Mouse (Mus musculus): Measurements from ENCODE around the gene Slc22a22. TPM values are rescaled to one million over a fixed set of nuclear protein-coding genes. Genes with fewer than 3 reads are reported as not detected.

The Slc22a22 gene
- polyA plus RNA-seq, 2 experiments: not detected

DNA sequence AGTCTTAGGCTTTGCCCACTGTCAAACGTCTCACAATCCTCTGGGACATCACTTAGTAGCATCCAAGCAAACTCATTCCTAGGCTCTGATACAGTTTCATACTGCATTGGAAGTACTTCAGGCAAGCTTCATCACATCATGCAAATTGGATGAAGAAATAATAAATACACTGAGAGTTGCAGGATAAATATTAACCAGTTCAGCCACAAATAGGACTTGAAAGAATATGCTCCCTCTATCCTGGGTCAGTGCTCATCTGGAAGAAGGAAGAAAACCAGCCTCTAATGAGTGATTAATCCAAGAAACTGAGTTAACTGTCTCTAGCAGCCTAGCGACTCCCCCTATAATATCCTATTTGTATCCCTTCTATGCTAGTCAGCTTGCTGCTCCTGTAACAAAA, 146.1 kb downstream of the Slc22a22 start:
- DNase-seq (ENCODE audit: low read depth in 3 of 3, low spot score in 3 of 3) (no peak), ATAC-seq (ENCODE audit: insufficient read depth) (no peak)
- no peaks in the 10 kb centered on the region for H3K36me3 ChIP-seq (replicated peaks; ENCODE audit: control insufficient read depth, insufficient read depth, low read depth)
- H3K4me3 ChIP-seq (ENCODE audit: insufficient read depth in 1 of 2, low read depth in 2 of 2, low read length in 2 of 2): no peak overlapping the region
- no peaks in the 10 kb centered on the region for H3K9me3 ChIP-seq (ENCODE audit: control insufficient read depth, low read length)
- no peaks in the 10 kb centered on the region for H3K4me1 ChIP-seq (replicated peaks; ENCODE audit: control insufficient read depth in 2 of 2, insufficient read depth in 2 of 2, low read length in 1 of 2)
- H3K4me2 ChIP-seq (ENCODE audit: low read depth): no peak overlapping the region
- TF ChIP-seq EP300 (IDR thresholded peaks at IDR 0.05; ENCODE audit: low read depth) (no peak), CTCF (IDR thresholded peaks at IDR 0.05; ENCODE audit: low read depth) (no peak)
- no peak overlapping the region for H3K27ac ChIP-seq
- no peaks in the 10 kb centered on the region for H3K27me3 ChIP-seq (ENCODE audit: control insufficient read depth, insufficient read depth, low read length)
- 55% methylated on average over 2 of the region's 2 CpGs for WGBS (ENCODE audit: insufficient replicate concordance)
- H3K9ac ChIP-seq (replicated peaks): no peak overlapping the region

DNA sequence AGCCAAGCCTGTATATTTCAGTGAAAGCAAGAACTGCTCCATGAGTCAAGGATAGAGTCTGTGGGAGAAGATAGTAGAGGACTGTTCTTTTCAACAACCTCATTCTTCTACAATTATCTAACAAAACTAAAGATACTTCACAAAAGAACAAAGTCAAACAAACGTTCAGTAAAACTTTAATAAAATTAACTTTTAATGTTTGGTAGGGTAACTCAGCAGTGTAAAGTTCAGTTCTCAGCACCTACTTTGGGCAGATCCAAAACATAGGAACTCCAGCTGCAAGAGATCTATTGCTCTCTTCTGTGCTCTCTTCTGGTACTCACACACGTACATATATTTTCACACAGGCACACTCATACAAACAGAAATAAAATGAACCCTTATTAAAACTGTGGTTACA, 159.4 kb downstream of the Slc22a22 start:
- Histone ChIP-seq H3K4me3 (ENCODE audit: insufficient read depth in 1 of 2, low read depth in 2 of 2, low read length in 2 of 2) (no peak overlapping the region), H3K9ac (replicated peaks) (no peak overlapping the region)
- WGBS (ENCODE audit: insufficient replicate concordance): 60% methylated on average over 2 of the region's 2 CpGs

DNA sequence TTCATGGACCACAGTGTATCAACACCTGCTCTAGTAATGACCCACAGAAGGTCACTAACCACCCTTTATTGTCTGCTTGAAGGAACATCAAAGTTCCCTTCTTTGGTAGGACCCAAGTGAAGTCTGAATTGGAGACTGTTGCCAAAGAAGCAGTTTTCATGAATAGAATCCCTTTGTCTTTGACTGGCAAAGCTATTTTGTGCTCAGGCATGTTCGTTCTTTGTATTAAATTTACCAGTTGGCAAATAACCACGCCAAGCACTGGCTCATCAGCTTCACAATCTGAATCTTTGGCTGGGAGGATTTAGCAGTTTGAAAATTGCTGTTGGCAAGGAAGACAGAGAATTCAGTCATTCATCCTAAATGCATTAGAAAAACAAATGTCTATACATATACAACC, 160.9 kb downstream of the Slc22a22 start:
- DNase-seq (ENCODE audit: low read depth in 3 of 3, low spot score in 3 of 3): no peak
- ATAC-seq (ENCODE audit: insufficient read depth): no peak
- H3K36me3 ChIP-seq (replicated peaks; ENCODE audit: control insufficient read depth, insufficient read depth, low read depth): no peaks in the 10 kb centered on the region
- no peak for TF ChIP-seq EP300 (IDR thresholded peaks at IDR 0.05; ENCODE audit: low read depth)
- TF ChIP-seq CTCF (IDR thresholded peaks at IDR 0.05; ENCODE audit: low read depth): no peak
- H3K4me3 ChIP-seq (ENCODE audit: insufficient read depth in 1 of 2, low read depth in 2 of 2, low read length in 2 of 2): no peak overlapping the region
- H3K9ac ChIP-seq (replicated peaks): no peak overlapping the region
- H3K4me1 ChIP-seq (replicated peaks; ENCODE audit: control insufficient read depth in 2 of 2, insufficient read depth in 2 of 2, low read length in 1 of 2): no peaks in the 10 kb centered on the region
- no peaks in the 10 kb centered on the region for H3K9me3 ChIP-seq (ENCODE audit: control insufficient read depth, low read length)
- no peaks in the 10 kb centered on the region for H3K27me3 ChIP-seq (ENCODE audit: control insufficient read depth, insufficient read depth, low read length)
- H3K27ac ChIP-seq: no peak overlapping the region
- no peak overlapping the region for H3K4me2 ChIP-seq (ENCODE audit: low read depth)
- 59% methylated on average over 2 of the region's 2 CpGs for WGBS (ENCODE audit: insufficient replicate concordance)

More for the DNA sequence above, 159.4 kb downstream of the Slc22a22 start:
- DNase-seq (ENCODE audit: low read depth in 3 of 3, low spot score in 3 of 3): no peak
- TF ChIP-seq EP300 (IDR thresholded peaks at IDR 0.05; ENCODE audit: low read depth) (no peak), CTCF (IDR thresholded peaks at IDR 0.05; ENCODE audit: low read depth) (no peak)
- Histone ChIP-seq H3K9me3 (ENCODE audit: control insufficient read depth, low read length) (no peaks in the 10 kb centered on the region), H3K4me2 (ENCODE audit: low read depth) (no peak overlapping the region), H3K4me1 (replicated peaks; ENCODE audit: control insufficient read depth in 2 of 2, insufficient read depth in 2 of 2, low read length in 1 of 2) (no peaks in the 10 kb centered on the region), H3K27me3 (ENCODE audit: control insufficient read depth, insufficient read depth, low read length) (no peaks in the 10 kb centered on the region), H3K27ac (no peak overlapping the region), H3K36me3 (replicated peaks; ENCODE audit: control insufficient read depth, insufficient read depth, low read depth) (no peaks in the 10 kb centered on the region)
- ATAC-seq (ENCODE audit: insufficient read depth): no peak

DNA sequence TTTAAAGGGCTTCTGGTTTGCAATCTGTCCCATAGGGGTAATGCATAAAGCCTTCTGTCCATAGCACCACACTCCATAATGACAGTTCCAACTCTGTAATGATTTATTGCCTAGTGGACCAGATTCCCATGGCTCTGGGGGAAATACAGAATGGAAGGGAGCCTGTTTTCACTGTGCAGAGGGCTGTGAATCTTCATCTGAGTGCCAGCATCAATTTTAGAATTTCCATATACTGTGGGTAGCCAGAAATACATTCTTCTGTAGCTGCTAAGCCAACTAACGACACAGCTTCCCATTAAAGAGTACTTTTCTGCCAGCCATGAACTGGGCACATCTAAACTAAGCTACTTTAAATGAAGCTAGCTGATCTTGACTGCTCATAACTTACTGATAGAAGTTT, 174.7 kb downstream of the Slc22a22 start:
- no peaks in the 10 kb centered on the region for H3K9me3 ChIP-seq (ENCODE audit: control insufficient read depth, low read length)
- no peak overlapping the region for H3K27ac ChIP-seq
- no peaks in the 10 kb centered on the region for H3K4me1 ChIP-seq (replicated peaks; ENCODE audit: control insufficient read depth in 2 of 2, insufficient read depth in 2 of 2, low read length in 1 of 2)
- WGBS (ENCODE audit: insufficient replicate concordance): 56% methylated on average over 1 of the region's 1 CpGs
- ATAC-seq (ENCODE audit: insufficient read depth) (no peak), DNase-seq (ENCODE audit: low read depth in 3 of 3, low spot score in 3 of 3) (no peak)
- no peak overlapping the region for H3K4me2 ChIP-seq (ENCODE audit: low read depth)
- no peak overlapping the region for H3K4me3 ChIP-seq (ENCODE audit: insufficient read depth in 1 of 2, low read depth in 2 of 2, low read length in 2 of 2)
- H3K9ac ChIP-seq (replicated peaks): no peak overlapping the region
- no peaks in the 10 kb centered on the region for H3K27me3 ChIP-seq (ENCODE audit: control insufficient read depth, insufficient read depth, low read length)
- no peak for TF ChIP-seq EP300 (IDR thresholded peaks at IDR 0.05; ENCODE audit: low read depth)
- TF ChIP-seq CTCF (IDR thresholded peaks at IDR 0.05; ENCODE audit: low read depth): no peak
- no peaks in the 10 kb centered on the region for H3K36me3 ChIP-seq (replicated peaks; ENCODE audit: control insufficient read depth, insufficient read depth, low read depth)

DNA sequence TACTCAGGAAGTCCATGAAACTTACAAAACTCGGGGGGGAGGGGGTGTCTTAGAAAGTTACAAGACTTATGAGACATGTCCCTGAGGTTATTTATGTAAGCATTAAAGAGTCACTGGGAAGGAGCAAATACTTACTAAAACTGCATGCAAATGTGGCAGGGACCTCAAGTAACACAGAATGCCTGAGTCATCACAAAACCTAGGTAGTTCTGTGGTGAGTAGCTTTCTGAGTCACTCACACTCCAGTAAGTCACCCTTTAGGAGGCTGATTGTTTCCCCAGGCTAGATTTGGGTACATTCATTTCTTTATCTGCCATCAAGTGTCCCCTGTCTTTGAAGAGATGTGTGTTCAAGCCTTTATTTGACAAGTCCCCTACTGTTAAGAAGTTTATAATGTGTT, 198.9 kb downstream of the Slc22a22 start:
- no peak overlapping the region for H3K4me3 ChIP-seq (ENCODE audit: insufficient read depth in 1 of 2, low read depth in 2 of 2, low read length in 2 of 2)
- no peak overlapping the region for H3K27ac ChIP-seq
- no peaks in the 10 kb centered on the region for H3K27me3 ChIP-seq (ENCODE audit: control insufficient read depth, insufficient read depth, low read length)
- no peaks in the 10 kb centered on the region for H3K36me3 ChIP-seq (replicated peaks; ENCODE audit: control insufficient read depth, insufficient read depth, low read depth)
- H3K9ac ChIP-seq (replicated peaks): no peak overlapping the region
- H3K4me1 ChIP-seq (replicated peaks; ENCODE audit: control insufficient read depth in 2 of 2, insufficient read depth in 2 of 2, low read length in 1 of 2): no peaks in the 10 kb centered on the region
- 15% methylated on average over 1 of the region's 1 CpGs for WGBS (ENCODE audit: insufficient replicate concordance)
- ATAC-seq (ENCODE audit: insufficient read depth) (no peak), DNase-seq (ENCODE audit: low read depth in 3 of 3, low spot score in 3 of 3) (no peak)
- H3K9me3 ChIP-seq (ENCODE audit: control insufficient read depth, low read length): no peaks in the 10 kb centered on the region
- H3K4me2 ChIP-seq (ENCODE audit: low read depth): no peak overlapping the region
- TF ChIP-seq EP300 (IDR thresholded peaks at IDR 0.05; ENCODE audit: low read depth) (no peak), CTCF (IDR thresholded peaks at IDR 0.05; ENCODE audit: low read depth) (no peak)
